Mouse (Mus musculus) thymus, adult 2 months (tissue): ENCODE measurements around the gene Ints3.

Source experiments
- CTCF ChIP-seq: fragments of 200-500 bp; IDR thresholded peaks from 2 replicates; pipeline ENCODE4 v1.5.1; 2012; ENCODE audit warnings: mild to moderate bottlenecking, control low read depth, low read length, moderate library complexity, borderline replicate concordance; ENCODE audit not compliant: control insufficient read depth, poor library complexity, insufficient read depth; ENCODE audit errors: extremely low read depth
- POLR2A ChIP-seq: fragments of 200-500 bp; IDR thresholded peaks from 2 replicates; pipeline ENCODE4 v1.6.1; 2012; ENCODE audit warnings: mild to moderate bottlenecking, low read length, control low read depth, moderate library complexity; ENCODE audit not compliant: control insufficient read depth, poor library complexity, insufficient read depth; ENCODE audit errors: extremely low read depth

GRCm38 (mm10) chr3:90400993-90401392, 32.4 kb downstream of the Ints3 start:
- no peak for TF ChIP-seq CTCF
- no peak for TF ChIP-seq POLR2A
